Mouse (Mus musculus): ENCODE data around the gene Prm3. TPM values are rescaled to one million over a fixed set of nuclear protein-coding genes. Genes with fewer than 3 reads are reported as not detected.

Gene Prm3
- total RNA-seq, 2 experiments from 2014 or later, result not detected

Other genes starting within 250 kb of the Prm3 start
- gene Dexi, start 247.9 kb downstream of the Prm3 start, total RNA-seq (2021), result 10 to 100 TPM; 29.4 to 32.5 TPM
- 10 to 100 TPM; 46.0 to 50.7 TPM for gene Clec16a, start 245.6 kb downstream of the Prm3 start, total RNA-seq (2021)
- gene Socs1, start 5.4 kb downstream of the Prm3 start, total RNA-seq (2021), result 1 to 10 TPM in 1 of 2 experiments, under 1 TPM in 1; 0.84 to 1.9 TPM
- gene Tnp2, start 2.3 kb downstream of the Prm3 start, total RNA-seq (2021), result not detected
- gene Prm2, start 5.2 kb upstream of the Prm3 start, total RNA-seq (2021), result not detected
- not detected for gene Prm1, start 14.9 kb upstream of the Prm3 start, total RNA-seq (2021)
- gene Gm11172, start 22.0 kb upstream of the Prm3 start, total RNA-seq (2021), result not detected
- 1 to 10 TPM in 1 of 2 experiments, under 1 TPM in 1; 0.55 to 1.4 TPM for gene Rmi2, start 44.1 kb upstream of the Prm3 start, total RNA-seq (2021)